In genomic region chr4:141133227-141133626, GRCm38 (mm10) we compare ENCODE assay signal across 16 mouse cellular contexts. TPM values are rescaled to one million over a fixed set of nuclear protein-coding genes. Genes with fewer than 3 reads are reported as not detected.
A peak's percentile ranks its signal among the peaks of the same experiment; 100 is the strongest.
DNase-seq lines count a peak whose midpoint lies in the region; ATAC-seq and TF ChIP-seq lines count a peak whose summit lies in the region.
"Had no signal": no experiment of that assay in that cellular context is flagged by ENCODE, and none has a peak within 500 bp of the region (broad histone marks: within the 10 kb centered on the region; RNA-seq: fewer than 3 reads in every experiment).

No protein-coding gene starts in this region.

- TF ChIP-seq CTCF in lung, postnatal 0 days (IDR thresholded peaks at IDR 0.05), result no peak

- DNase-seq in kidney, adult 9 months, result peak; percentile 38
- DNase-seq in kidney, adult 11 months, result no peak
- peak; percentile 80 for DNase-seq in lung, postnatal 0 days (ENCODE audit: low spot score)
- no peak for DNase-seq in lung, postnatal 25 days (ENCODE audit: low spot score)
- no peak for DNase-seq in adrenal gland, adult 8-10 months
- DNase-seq: cerebellum, adult 8-10 months; embryo, embryonic 11 days had no signal

- H3K4me3 ChIP-seq in lung, postnatal 0 days (ENCODE audit: low read depth, low read length), result no peak overlapping the region
- H3K4me3 ChIP-seq in liver, embryonic 12.5 days, result no peak overlapping the region
- no peak overlapping the region for H3K4me3 ChIP-seq in stomach, embryonic 16.5 days (replicated peaks; ENCODE audit: low read length)
- H3K4me3 ChIP-seq: heart, embryonic 10.5 days; midbrain, embryonic 13.5 days had no signal

- H3K9ac ChIP-seq in lung, postnatal 0 days (replicated peaks; ENCODE audit: low read depth), result no peak overlapping the region
- H3K9ac ChIP-seq in liver, embryonic 12.5 days, result no peak overlapping the region
- no peak overlapping the region for H3K9ac ChIP-seq in stomach, embryonic 16.5 days (ENCODE audit: low read length)

- H3K4me2 ChIP-seq in lung, postnatal 0 days (replicated peaks; ENCODE audit: low read depth, low read length), result no peak overlapping the region
- H3K4me2 ChIP-seq in liver, embryonic 12.5 days, result no peak overlapping the region
- no peak overlapping the region for H3K4me2 ChIP-seq in stomach, embryonic 16.5 days (ENCODE audit: low read depth, low read length)
- H3K4me2 ChIP-seq: midbrain, embryonic 13.5 days had no signal

- H3K9me3 ChIP-seq in lung, postnatal 0 days (ENCODE audit: low read length), result no peaks in the 10 kb centered on the region
- no peaks in the 10 kb centered on the region for H3K9me3 ChIP-seq in liver, embryonic 12.5 days (replicated peaks)
- H3K9me3 ChIP-seq in stomach, embryonic 16.5 days (replicated peaks; ENCODE audit: control insufficient read depth, low read length), result no peaks in the 10 kb centered on the region
- H3K9me3 ChIP-seq: heart, embryonic 10.5 days; midbrain, embryonic 13.5 days had no signal

- H3K27ac ChIP-seq in lung, postnatal 0 days (ENCODE audit: low read length), result peak overlapping the region; percentile 91
- H3K27ac ChIP-seq in liver, embryonic 12.5 days, result peak overlapping the region; percentile 69
- H3K27ac ChIP-seq in stomach, embryonic 16.5 days (ENCODE audit: low read length), result peak overlapping the region; percentile 97

- H3K36me3 ChIP-seq in lung, postnatal 0 days (ENCODE audit: insufficient read depth, low read length), result no peaks in the 10 kb centered on the region
- H3K36me3 ChIP-seq in liver, embryonic 12.5 days, result peaks cover 33% of the 10 kb centered on the region
- no peaks in the 10 kb centered on the region for H3K36me3 ChIP-seq in stomach, embryonic 16.5 days (ENCODE audit: control insufficient read depth, insufficient read depth, low read length)
- H3K36me3 ChIP-seq: midbrain, embryonic 13.5 days had no signal

- 0 out of 2 replicates have a peak, but pooled peaks have one; percentile 6 for ATAC-seq in lung, postnatal 0 days
- no peak for ATAC-seq in liver, embryonic 12.5 days
- no peak for ATAC-seq in stomach, embryonic 16.5 days (ENCODE audit: insufficient read depth, low FRiP score)
- ATAC-seq: midbrain, embryonic 13.5 days had no signal

- peaks cover 60% of the 10 kb centered on the region for H3K4me1 ChIP-seq in lung, postnatal 0 days (ENCODE audit: insufficient read depth, low read depth, low read length)
- H3K4me1 ChIP-seq in liver, embryonic 12.5 days, result peaks cover 83% of the 10 kb centered on the region
- peaks cover 76% of the 10 kb centered on the region for H3K4me1 ChIP-seq in stomach, embryonic 16.5 days (ENCODE audit: control insufficient read depth, insufficient read depth, low read length)

- WGBS in lung, postnatal 0 days, result 29% methylated on average over 7 of the region's 8 CpGs
- WGBS in liver, embryonic 12.5 days (ENCODE audit: insufficient replicate concordance), result 56% methylated on average over 8 of the region's 8 CpGs
- WGBS in stomach, embryonic 16.5 days, result 21% methylated on average over 8 of the region's 8 CpGs

- no peaks in the 10 kb centered on the region for H3K27me3 ChIP-seq in lung, postnatal 0 days (replicated peaks; ENCODE audit: insufficient read depth, low read length)
- H3K27me3 ChIP-seq in liver, embryonic 12.5 days (replicated peaks), result no peaks in the 10 kb centered on the region
- H3K27me3 ChIP-seq in stomach, embryonic 16.5 days (ENCODE audit: control insufficient read depth, insufficient read depth, low read length), result no peaks in the 10 kb centered on the region
- H3K27me3 ChIP-seq: CH12.LX; midbrain, embryonic 13.5 days had no signal

- no peak; the same call in 1 of the 2 replicates for TF ChIP-seq EP300 in lung, postnatal 0 days (IDR thresholded peaks at IDR 0.05)

RNA-seq across cellular contexts. Expression of gene Szrd1, which starts 6.3 kb away (rescaled TPM):
- polyA plus RNA-seq in lung, postnatal 0 days (2015; fragmentation: Nextera tagmentation; extraction: Ambion mirVana), result 29.3 and 33.4 TPM in 2 replicates
- polyA plus RNA-seq in liver, embryonic 12.5 days (2016; fragmentation: Nextera tagmentation; extraction: Ambion mirVana), result 21.3 and 22.1 TPM in 2 replicates
- 51.6 and 53.0 TPM in 2 replicates for polyA plus RNA-seq in stomach, embryonic 16.5 days (2015; fragmentation: Nextera tagmentation; extraction: Ambion mirVana)
- 100 to 1,000 TPM in 3 of 4 experiments, 10 to 100 TPM in 1; 96.1 to 123 (median 115) TPM for total RNA-seq in adrenal gland, adult 8-10 months (2022)

RNA-seq across cellular contexts. Expression of gene Fbxo42, which starts 14.5 kb away (rescaled TPM):
- 11.1 and 12.7 TPM in 2 replicates for polyA plus RNA-seq in lung, postnatal 0 days (2015; fragmentation: Nextera tagmentation; extraction: Ambion mirVana)
- 21.6 and 26.0 TPM in 2 replicates for polyA plus RNA-seq in liver, embryonic 12.5 days (2016; fragmentation: Nextera tagmentation; extraction: Ambion mirVana)
- polyA plus RNA-seq in stomach, embryonic 16.5 days (2015; fragmentation: Nextera tagmentation; extraction: Ambion mirVana), result 18.3 and 22.0 TPM in 2 replicates
- 10 to 100 TPM; 24.5 to 32.1 (median 29.0) TPM for total RNA-seq in adrenal gland, adult 8-10 months (2022)

RNA-seq across cellular contexts. Expression of gene Spata21, which starts 45.1 kb away (rescaled TPM):
- polyA plus RNA-seq in lung, postnatal 0 days (2015; fragmentation: Nextera tagmentation; extraction: Ambion mirVana), result 0.13 and 0.27 TPM in 2 replicates
- 0.05 TPM in 1 of 2 replicates, not detected in the other for polyA plus RNA-seq in liver, embryonic 12.5 days (2016; fragmentation: Nextera tagmentation; extraction: Ambion mirVana)
- polyA plus RNA-seq in stomach, embryonic 16.5 days (2015; fragmentation: Nextera tagmentation; extraction: Ambion mirVana), result 0.08 TPM in 1 of 2 replicates, not detected in the other
- not detected for total RNA-seq in adrenal gland, adult 8-10 months (2022)
- total RNA-seq: CH12.LX had no signal
- polyA plus RNA-seq: brain, embryonic 14.5 days; heart, embryonic 10.5 days; midbrain, embryonic 13.5 days; neural tube, embryonic 11.5 days; small intestine, adult 2 months; urinary bladder, adult 2 months had no signal

RNA-seq across cellular contexts. Expression of gene Necap2, which starts 55.1 kb away (rescaled TPM):
- 102 and 110 TPM in 2 replicates for polyA plus RNA-seq in lung, postnatal 0 days (2015; fragmentation: Nextera tagmentation; extraction: Ambion mirVana)
- 136 and 143 TPM in 2 replicates for polyA plus RNA-seq in liver, embryonic 12.5 days (2016; fragmentation: Nextera tagmentation; extraction: Ambion mirVana)
- 97.5 and 102 TPM in 2 replicates for polyA plus RNA-seq in stomach, embryonic 16.5 days (2015; fragmentation: Nextera tagmentation; extraction: Ambion mirVana)
- 10 to 100 TPM; 55.4 to 82.5 (median 71.9) TPM for total RNA-seq in adrenal gland, adult 8-10 months (2022)

Comparison
In these comparisons a context has a peak if more than half of its experiments do, and no peak if none do; other contexts are left out.
1. DNase-seq: peak in kidney, adult 9 months (single experiment) and lung, postnatal 0 days (single experiment); none in kidney, adult 11 months (single experiment), lung, postnatal 25 days (single experiment) and adrenal gland, adult 8-10 months (single experiment).
2. Peak in every context shown above with its lines, with median percentiles within 50 percentile points of each other: H3K27ac ChIP-seq.